Mouse (Mus musculus) layer of hippocampus, postnatal 36 days (tissue): ENCODE measurements around the gene Sez6l. TPM values are rescaled to one million over a fixed set of nuclear protein-coding genes. Genes with fewer than 3 reads are reported as not detected.

Experiments
- DNase-seq, 2 experiments: peaks; one replicate each; pipeline ENCODE4 v3.0.0; 2022
- total RNA-seq, 2 experiments: library from RNA; stranded (reverse); gene quantifications; 2 replicates each; pipeline ENCODE4 v1.2.3; 2021

Gene Sez6l
- total RNA-seq, 2 experiments from 2014 or later, result 224 to 226 TPM

DNA sequence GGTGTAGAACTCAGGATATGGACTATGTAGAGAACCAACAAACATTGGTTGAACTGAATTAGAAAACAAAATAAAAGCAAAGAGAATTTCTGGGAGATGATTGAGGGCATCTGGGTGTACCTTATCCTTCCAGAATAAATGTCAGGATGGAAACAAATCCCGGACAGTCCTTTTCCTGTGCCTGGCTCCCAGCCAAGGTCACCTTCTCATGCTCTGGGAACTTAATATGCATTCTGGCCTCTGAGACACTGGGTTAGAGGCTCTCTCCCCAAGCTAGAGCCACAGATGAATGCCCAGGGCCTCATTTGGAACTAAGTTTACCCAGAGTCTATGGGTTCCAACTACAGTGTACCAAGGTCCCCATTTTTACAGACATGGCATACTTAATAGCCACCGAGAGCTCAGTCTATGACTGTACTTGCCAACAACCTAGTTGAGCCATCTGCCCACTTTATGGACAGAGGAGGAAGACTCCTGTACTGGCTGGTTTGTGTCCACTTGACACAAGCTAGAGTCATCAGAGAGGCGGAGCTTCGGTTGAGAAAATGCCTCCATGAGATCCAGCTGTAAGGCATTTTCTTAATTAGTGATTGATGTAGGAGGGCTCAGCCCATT, 7.3 kb upstream of the Sez6l start:
- DNase-seq, result no peak

DNA sequence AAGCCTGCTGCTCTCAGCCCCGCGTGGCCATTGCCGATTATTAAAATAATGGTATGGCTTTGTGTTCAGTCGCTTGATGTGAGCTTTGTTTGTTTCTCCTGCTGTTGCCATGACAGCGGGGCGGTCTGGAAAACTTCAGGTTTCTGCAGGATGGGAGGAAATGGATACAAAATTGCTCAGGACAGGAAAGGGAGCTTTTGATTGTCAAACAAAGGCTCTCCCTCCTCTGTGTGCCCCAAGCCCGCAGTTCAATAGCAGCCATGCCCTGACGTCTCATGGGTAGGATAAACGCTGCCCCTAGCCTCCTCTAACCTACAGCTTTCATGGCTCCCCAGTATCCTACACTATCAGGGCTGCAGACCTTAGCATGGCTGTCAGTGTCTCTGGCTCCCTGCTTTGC, 6.3 kb upstream of the Sez6l start:
- no peak for DNase-seq

DNA sequence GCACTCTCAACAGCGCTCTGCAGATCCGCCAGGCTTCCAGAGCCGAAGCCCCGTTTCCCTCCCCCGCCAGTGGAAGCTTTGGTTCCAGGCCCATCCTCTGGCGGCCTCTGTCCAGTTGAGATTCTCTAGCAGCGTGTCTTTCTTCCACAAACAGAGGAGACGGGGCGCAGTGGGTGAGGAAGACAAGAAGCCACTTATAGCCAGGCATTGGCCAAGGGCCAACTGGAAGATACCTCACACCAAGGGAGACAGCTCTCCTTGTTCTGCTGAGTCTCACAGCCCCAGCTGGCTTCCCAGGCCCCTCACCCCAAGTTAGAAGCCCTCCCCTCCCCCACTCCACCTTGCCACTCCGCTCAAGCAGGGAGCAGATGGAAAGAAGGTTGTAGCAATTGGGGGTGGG, 765 bp upstream of the Sez6l start:
- DNase-seq, result peak; percentile 46 to 58

DNA sequence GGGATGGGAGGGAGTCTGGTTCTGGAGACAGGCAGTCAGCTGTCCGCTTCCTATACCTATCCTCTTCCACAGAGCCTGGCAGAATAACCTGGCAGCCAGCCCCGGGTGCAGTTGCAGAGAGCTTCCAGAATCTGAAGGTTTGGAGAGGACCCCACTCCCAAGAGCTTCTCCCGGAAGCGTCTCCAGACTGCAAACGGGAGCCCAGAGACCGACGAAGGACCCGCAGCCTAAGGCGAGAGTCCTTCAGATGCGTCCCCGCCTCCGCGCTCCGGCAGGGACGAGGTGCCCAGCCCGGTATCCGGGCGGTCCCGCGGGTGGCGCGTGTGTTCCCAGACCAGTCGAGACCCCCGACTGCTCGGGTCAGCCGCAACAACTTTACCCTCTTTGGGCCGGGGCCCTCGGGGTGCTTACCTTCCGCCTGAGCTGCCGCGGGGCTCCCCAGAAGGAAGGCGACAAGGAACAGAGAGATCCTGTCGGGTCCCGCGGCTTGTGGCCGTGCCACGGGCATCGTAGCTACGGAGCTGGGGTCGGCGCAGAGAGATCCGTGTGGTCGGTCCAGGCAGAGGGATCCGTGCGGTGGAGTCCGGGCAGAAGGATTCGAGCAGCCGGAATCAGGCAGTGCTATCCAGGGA, 508 bp downstream of the Sez6l start:
- no peak for DNase-seq

DNA sequence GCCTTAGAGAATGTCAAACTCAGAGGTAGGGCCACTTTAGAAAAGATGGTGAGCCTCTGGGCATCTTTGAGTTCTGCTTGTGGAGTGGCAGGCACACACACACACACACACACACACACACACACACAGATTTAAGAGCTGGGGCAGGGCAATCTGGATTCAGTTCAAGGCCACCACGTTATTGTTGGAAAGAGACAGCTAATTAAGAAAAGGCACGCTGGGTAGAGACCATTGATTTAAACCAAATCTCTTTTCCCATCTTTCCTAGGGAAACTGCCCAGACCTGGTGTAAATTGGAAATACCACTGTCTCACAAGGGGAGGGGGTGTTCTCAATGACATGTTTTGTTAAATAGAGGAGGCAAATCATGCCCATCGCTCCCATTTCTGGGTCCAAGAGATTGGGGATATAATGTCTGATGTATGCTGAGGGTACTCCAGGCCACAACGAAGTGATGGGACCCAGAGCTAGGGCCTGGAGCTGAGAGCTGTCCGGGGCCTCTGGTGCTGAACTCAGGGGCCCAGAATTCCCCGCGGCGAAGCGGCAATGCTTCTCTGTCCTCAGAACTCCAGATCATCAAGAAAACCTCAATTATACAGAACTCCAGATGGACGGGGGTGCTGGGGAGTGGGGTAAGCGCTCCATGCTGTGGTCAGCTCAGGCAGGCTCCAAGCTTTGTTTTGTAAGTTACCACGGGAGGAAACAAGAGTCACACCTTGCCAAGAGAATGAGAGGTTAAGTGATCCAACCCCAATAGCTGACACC, 1.7 kb downstream of the Sez6l start:
- no peak for DNase-seq

DNA sequence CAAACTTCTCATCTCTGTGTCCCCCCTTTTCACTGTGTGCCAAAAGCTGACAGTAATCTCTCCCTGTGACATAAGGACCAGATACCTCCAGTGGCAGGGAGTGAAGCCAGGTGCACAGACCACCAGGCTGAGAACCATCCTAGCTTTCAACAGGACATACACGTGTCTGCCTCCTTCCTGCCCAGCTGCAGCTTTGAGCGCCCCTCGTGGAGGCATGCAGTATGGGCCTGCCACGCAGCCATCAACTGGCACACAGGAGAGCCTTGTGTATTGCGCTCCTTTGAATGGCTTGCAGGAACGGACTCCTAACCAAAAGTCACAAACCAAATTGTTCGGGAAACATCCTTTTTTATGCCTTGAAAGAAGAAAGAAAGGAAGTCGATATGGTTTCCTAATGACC, 3.1 kb downstream of the Sez6l start:
- peak; percentile 80 to 82 for DNase-seq

DNA sequence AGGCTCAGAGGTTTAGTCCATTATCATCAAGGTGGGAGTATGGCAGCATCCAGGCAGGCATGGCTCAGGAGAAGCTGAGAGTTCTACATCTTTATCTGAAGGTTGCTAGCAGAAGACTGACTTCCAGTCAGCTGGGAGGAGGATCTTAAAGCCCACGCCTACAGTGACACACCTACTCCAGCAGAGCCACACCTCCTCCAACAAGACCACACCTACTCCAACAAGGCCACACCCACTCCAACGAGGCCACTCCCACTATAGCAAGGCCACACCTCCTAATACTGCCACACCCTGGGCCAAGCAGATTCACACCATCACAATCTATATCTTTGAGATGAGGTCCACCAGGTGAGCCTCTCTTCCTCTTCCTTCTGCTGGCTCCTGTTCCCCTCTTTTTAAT, 4.8 kb downstream of the Sez6l start:
- DNase-seq, result no peak

DNA sequence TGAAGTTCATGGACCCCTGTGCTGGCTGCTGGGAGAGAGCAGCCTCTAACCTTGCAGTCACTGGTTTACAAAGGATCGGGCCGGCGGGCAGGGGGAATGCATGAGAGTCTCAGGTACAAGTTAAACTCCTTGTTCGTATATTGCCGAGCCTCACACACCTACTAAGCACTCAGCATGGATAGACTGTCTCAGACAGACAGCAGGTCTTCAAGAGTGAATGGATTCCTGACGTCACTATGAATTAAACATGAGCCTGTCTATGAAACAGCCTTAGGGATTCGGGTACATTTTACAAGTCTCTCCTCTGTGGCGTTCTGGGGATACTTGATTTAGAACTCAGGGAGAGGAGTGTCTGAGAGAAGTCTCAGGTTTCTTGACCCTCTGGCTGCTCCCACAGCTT, 11.5 kb downstream of the Sez6l start:
- DNase-seq, result no peak

DNA sequence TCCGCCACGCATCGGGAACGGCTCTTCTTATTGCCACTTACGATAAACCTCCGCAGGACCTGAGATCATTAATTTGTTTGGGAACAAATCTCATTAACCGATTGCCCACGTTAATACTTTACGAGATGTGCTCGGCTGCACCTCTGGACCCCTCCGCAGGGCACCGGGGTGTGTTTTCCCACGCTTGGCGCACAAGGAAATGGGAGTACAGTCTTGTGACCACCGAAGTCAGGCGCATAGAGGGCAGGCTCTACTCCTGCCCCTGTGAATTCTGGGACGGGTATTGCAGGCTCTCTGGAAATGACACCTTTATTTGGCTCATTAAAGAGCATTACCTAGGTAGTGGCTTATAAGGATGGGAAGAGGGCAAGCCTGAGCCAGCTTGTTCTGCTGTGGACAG, 11.9 kb downstream of the Sez6l start:
- no peak for DNase-seq

DNA sequence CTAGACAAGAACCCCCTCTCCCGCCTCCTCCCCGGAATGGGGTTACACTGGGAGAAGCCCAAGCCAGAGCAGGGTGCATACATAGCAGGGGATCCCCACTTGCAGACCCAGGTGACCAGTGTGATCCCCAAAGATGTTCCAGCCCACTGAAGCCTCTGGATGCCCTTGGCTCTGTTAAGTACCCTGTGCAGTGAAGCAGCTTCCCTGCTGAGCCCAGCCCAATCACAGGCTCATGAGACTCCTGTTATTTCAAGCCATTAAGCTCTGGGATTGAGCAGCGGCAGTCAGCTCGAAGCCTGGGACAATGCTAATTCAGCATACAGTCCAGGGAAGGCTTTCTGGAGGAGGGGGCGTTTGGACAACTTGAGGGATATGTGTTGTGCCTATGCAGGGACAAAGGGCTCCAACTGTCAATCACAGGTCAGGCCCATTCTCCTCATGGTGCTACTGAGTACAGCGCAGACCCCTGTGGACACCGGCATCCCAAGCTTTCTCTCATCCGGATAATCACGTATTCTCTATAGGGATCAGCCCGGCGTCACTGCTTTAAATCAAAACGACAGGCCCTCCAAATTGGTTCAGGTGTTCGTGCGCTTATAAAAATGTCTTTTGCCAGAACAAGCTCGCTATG, 16.0 kb downstream of the Sez6l start:
- DNase-seq, result no peak

DNA sequence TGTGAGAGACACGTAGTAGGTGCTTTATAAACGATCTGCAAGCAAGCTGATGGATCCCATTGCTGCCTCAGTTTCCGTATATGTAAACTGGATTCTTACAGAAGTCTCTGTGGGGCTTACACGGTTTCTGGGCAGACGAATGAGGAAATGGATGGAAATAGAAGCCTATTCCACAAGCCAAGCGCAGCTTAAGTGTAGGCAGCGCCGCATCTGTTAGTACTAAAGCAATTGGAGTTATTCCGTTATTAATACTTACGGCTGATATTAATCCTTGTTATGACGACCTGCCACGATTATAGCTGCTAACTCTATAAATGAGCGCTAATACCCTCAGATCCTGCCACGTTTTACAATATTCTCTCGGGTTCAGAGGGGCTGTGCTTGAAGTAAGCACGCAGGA, 16.8 kb downstream of the Sez6l start:
- DNase-seq, result peak in 1 of 2 experiments; percentile 53

DNA sequence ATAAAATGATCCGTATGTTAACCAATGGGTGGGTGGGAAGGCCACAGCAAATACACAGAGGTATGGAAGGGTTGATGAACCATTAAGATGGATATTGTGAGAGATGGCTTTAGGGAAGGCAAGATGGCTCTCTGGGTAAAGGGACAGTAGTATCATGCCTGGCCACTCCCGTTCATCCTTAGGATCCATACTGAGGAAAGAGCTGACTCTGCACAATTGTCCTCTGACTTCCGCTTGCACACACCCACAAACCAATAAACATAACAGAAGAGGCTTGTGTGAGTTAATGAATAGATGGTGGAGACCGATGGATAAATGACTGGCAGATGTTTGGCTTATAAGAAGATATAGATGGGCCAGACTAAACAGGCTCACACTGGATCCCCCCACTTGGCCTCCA, 19.6 kb downstream of the Sez6l start:
- DNase-seq, result no peak

DNA sequence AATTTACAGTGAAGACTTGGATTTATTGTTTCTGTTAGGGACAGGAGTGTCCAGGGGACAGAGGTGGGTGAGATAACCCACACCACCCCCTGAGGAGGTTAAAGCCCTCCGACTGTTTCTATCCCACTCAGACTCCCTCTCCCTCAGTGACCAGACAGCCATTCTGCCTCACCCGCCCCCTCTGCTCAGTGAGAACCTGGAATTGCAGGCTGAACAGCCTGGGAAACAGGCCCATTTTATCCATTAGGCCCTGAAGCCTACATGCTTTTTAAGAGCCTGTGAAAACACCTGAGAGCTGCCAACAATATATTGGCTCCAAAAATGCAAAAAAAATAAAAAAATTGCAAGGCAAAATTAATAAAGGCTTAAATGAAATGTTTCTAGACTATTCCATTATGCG, 20.3 kb downstream of the Sez6l start:
- DNase-seq, result no peak

DNA sequence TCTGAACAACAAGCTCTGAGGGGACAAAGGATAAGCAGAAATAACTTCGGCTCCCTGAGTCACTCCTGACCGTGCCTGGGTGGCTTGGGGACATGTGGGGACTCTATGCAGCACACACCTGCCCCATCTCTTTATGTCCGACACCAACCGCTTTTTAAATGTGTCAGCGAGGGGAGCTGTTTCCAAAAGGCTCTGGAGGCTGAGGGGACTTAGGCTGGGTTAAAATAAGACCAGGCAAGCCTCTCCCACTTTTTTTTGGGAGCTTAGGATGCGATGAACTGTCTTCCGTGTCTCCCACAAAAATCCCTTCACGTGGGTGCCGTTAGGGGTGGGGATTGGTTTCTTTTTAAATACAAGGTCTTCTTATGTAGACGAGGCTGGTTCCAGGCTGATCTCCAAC, 22.5 kb downstream of the Sez6l start:
- no peak for DNase-seq

DNA sequence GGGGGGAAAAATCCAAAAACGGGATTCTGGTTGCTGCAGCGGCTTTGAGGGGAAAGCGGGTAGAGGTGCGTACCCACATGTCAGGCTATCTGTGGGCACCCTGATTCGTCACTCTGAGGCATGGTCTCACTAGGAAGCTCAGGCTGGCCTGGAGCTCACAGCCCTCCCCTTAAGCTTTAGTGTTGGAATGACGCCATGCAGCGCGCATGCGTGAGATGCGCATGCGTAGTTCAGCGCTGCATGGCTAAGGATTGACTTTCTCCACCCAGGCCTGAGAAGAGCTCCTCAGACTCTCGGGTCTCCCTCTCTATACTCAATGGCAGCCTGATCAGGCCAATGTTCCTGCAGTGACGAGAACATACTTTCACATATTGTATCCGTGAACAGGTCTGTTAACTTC, 24.2 kb downstream of the Sez6l start:
- no peak for DNase-seq

DNA sequence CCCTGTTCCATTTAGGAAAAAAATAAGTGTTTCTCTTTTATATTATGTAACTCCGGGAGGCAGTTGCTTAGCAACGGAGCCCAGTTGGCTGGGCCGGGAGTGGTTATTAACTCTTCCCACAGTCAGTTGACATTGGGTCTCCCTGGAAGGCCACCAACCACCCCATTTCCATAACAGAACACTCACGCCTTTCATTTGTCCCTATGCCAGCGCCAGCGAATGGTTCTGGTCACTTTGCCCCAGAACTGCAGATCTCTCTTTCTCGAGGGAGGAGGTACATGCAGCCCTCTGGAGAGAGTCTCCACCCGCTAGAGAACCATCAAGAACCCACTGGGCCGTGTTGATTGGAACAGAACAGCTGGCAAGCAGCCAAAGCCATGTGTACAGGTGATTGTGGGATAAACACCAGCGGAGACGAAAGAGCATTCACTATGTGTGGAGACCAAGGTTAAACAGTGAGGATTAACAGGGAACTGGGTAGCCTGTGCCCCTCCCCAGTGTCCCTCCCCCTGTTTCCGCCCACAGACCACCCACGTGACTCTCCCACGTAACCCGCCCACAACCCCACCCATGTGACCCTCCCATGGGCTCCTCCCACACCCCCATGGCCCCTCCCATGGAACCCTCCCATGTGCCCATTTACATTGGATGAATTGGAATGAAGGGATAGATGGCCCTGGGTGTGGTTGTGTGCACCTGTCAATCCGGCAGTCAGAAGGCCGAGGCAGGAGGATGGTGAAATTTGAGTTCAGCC, 24.8 kb downstream of the Sez6l start:
- peak; percentile 75 to 81 for DNase-seq

DNA sequence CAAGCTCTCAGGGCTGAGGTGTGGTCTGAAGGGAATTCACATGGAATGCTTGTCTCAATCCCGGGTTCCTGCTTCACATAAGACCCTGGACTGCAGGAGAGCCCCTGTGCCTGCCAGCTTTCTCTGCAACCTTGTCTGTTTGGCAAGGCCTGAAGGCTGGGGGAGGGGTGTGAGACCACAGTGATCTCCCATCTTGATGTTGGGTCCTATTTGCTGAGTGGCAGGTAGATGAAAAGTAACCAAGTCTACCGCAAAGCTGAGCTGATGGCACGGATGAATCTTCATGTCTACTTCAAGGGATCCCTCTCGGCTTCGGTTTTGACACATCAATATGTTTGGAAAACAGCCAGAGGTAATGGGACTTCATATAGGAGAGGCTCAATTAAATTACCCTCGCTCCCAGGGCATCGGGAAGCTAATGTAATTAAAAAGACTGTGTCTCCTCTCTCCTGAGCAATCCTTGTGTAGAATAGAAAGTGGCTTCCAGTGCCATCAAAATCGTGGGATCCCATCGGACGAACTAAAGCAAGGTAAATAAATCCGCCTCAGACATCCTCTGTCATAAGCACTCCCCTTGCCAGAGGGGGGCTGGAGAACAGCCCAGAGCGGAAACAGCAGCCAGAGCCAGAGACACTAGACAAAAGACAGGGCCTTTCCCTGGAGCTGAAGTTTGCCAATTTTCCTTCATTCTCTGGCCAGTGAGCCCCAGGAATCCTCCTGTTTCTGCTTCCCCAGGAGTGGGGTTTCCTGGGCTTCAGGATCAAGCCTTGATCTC, 28.0 kb downstream of the Sez6l start:
- no peak for DNase-seq

DNA sequence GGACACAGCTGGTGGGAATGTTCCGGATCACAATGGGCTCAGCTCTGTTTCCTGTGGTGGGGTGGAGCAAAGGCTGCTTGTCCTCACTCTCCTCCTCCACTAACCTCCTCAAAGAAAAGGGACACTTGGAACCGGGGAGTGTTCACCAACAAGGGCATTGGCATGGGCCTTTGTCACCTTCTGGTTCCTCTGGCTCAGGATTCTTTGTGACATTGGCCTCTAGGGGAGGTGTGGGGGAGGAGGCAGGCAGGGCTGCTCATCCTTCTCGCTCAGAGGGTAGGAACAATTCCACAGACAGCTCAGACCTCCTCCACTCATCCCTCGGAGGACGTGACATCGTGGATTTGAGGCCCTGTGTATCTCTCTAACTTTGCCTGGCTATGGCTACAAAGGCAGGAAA, 30.2 kb downstream of the Sez6l start:
- DNase-seq, result no peak

DNA sequence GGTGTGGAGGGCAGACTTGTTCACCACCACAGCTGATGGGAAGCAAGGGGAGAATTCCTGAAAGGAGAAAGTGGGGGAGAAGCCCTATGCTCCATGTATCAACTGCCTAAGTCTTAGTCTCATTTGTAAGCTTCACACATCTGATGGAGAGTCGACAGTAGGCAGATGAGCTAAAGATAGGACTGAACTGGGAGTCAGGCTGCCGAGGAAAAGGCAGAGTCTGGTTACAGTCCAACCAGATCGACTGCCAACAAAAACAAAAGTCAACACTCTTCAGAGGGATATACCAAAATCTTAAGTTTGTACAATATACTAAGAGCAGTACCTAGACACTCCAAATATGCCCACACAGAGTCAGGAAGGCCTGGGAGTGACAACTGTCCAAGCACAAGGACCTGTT, 38.7 kb downstream of the Sez6l start:
- DNase-seq, result no peak

DNA sequence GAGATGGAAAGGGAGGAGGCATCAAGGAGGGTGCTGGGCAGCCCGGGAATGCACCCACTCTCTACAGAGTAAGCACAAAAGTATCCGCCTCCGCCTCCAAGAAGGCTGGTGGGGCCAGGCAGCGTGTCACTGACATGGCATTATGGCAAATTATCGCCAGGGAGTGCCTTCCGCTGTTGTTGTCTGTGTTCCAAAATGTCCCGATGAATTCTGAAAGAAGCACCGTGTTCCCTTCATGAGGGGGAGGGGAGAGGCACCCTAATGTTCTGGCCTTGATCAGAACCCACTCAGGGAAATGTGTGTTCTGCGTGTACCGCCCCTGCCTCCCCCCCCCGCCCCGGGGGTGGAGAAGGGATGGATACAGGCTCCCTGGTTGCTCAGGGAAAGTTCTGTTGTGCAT, 41.1 kb downstream of the Sez6l start:
- DNase-seq, result peak; percentile 63 to 66

DNA sequence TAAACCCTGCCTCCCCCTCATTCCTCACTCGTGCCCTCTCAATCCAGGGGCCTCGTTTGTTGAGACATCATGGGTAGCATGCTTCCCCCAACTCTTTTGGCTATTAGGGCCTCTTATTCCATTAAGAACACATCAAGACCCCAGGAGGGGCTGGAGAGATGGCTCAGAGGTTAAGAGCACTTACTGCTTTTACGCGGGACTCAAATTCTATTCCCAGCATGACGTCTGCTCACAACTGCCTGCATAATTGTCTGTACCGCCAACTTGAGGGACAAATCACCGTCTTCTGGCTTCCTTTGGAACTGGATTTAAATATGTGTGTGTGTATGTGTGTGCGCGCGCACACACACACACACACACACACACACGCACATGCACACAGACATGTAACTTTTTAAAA, 42.8 kb downstream of the Sez6l start:
- DNase-seq, result no peak
